Mouse (Mus musculus) liver, postnatal 0 days (tissue): ENCODE results near the gene Olfr1315-ps1. TPM values are rescaled to one million over a fixed set of nuclear protein-coding genes. Genes with fewer than 3 reads are reported as not detected.

ENCODE experiments used
- ATAC-seq: fragments of 200-750 bp; cut with Nextera tagmentation; 2 replicates; pipeline ENCODE4 v1.8.0; 2017; ENCODE audit warnings: mild to moderate bottlenecking, moderate library complexity
- DNase-seq: peaks from one replicate; pipeline ENCODE4 v3.0.0-alpha.2; 2016
- H3K27ac ChIP-seq: fragments of 300-500 bp; sonication (generic); 2 replicates; pipeline ENCODE4 v1.5.1; 2014; ENCODE audit warnings: antibody characterized with exemption, moderate library complexity, mild to moderate bottlenecking, low read depth
- H3K27me3 ChIP-seq: fragments of 300-500 bp; sonication (generic); 2 replicates; pipeline ENCODE4 v1.6.1; 2014; ENCODE audit warnings: low read length, control low read depth, mixed read lengths; ENCODE audit not compliant: insufficient read depth
- H3K36me3 ChIP-seq: fragments of 300-500 bp; sonication (generic); replicated peaks from 2 replicates; pipeline ENCODE4 v1.6.1; 2014; ENCODE audit warnings: mild to moderate bottlenecking, control low read depth, low read length, moderate library complexity, mixed read lengths; ENCODE audit not compliant: insufficient read depth
- H3K4me1 ChIP-seq: fragments of 300-500 bp; sonication (generic); 2 replicates; pipeline ENCODE4 v1.6.1; 2014; ENCODE audit warnings: antibody characterized with exemption, mild to moderate bottlenecking, control low read depth; ENCODE audit not compliant: insufficient read depth
- H3K4me2 ChIP-seq: fragments of 300-500 bp; sonication (generic); 2 replicates; pipeline ENCODE4 v1.6.1; 2014; ENCODE audit warnings: low read depth, mild to moderate bottlenecking, low read length, moderate library complexity, mixed read lengths
- H3K4me3 ChIP-seq: fragments of 300-500 bp; sonication (generic); 2 replicates; pipeline ENCODE4 v1.5.1; 2014; ENCODE audit warnings: low read depth, low read length
- H3K9ac ChIP-seq: fragments of 300-500 bp; sonication (generic); replicated peaks from 2 replicates; pipeline ENCODE4 v1.6.1; 2014; ENCODE audit warnings: mild to moderate bottlenecking, moderate library complexity
- H3K9me3 ChIP-seq: fragments of 300-500 bp; sonication (generic); 2 replicates; pipeline ENCODE4 v1.6.1; 2016; ENCODE audit warnings: mild to moderate bottlenecking, control low read depth, low read length, mixed read lengths
- CTCF ChIP-seq: sonication (generic); IDR thresholded peaks from 2 replicates; pipeline ENCODE4 v1.5.1; 2016; ENCODE audit warnings: antibody characterized with exemption, low read depth
- EP300 ChIP-seq: IDR thresholded peaks from 2 replicates; pipeline ENCODE4 v1.6.1; 2016; ENCODE audit warnings: antibody characterized with exemption, low read depth, mild to moderate bottlenecking
- WGBS: fragments of 180-500 bp; shearing (Covaris S2); extraction: QIAGEN DNeasy Blood & Tissue Kit; methylation state at CpG from one replicate; pipeline ENCODE4 v1.1.7; 2014; ENCODE audit not compliant: insufficient replicate concordance; 5-methylcytosine and 5-hydroxymethylcytosine counted together
- polyA plus RNA-seq: library from polyadenylated mRNA; unstranded; fragments of >200 nt; fragmentation: Nextera tagmentation; extraction: Ambion mirVana; gene quantifications from 2 replicates; pipeline ENCODE4 v1.2.1, GENCODE M21; 2015

Olfr1315-ps1 gene
- not detected in 2 replicates for polyA plus RNA-seq

GRCm38 (mm10) chr2:112115340-112115739, at the start of gene Olfr1315-ps1:
Gene Olfr1315-ps1, minus strand, starts transcription at chr2:112115440.
- no peak within 1 kb of the TSS for H3K4me3 ChIP-seq
- WGBS: 49% methylated on average over 1 of the region's 1 CpGs
- H3K4me1 ChIP-seq: no peaks in the 10 kb centered on the region
- no peaks in the 10 kb centered on the region for H3K9me3 ChIP-seq
- H3K27me3 ChIP-seq: no peaks in the 10 kb centered on the region
- no peak within 1 kb of the TSS for H3K4me2 ChIP-seq
- TF ChIP-seq CTCF (no peak), EP300 (no peak)
- no peaks in the 10 kb centered on the region for H3K36me3 ChIP-seq
- no peak for ATAC-seq
- no peak for DNase-seq
- no peak within 1 kb of the TSS for H3K9ac ChIP-seq
- H3K27ac ChIP-seq: no peak within 1 kb of the TSS

- ATAC-seq (no peak), DNase-seq (no peak)
- H3K4me2 ChIP-seq: no peak within 1 kb of the TSS
- H3K36me3 ChIP-seq: no peaks in the 10 kb centered on the region
- H3K9ac ChIP-seq: no peak within 1 kb of the TSS
- H3K9me3 ChIP-seq: no peaks in the 10 kb centered on the region
- no peaks in the 10 kb centered on the region for H3K4me1 ChIP-seq
- H3K4me3 ChIP-seq: no peak within 1 kb of the TSS
- no peaks in the 10 kb centered on the region for H3K27me3 ChIP-seq
- TF ChIP-seq CTCF: no peak
- TF ChIP-seq EP300: no peak
- no peak within 1 kb of the TSS for H3K27ac ChIP-seq
These were observed 38.7 kb upstream of the Olfr1315-ps1 start, which contains the start of gene Olfr1318 for GRCm38 (mm10) chr2:112153898-112154297. Gene Olfr1318, plus strand, starts transcription at chr2:112154198.

- WGBS: 61% methylated on average over 2 of the region's 2 CpGs
- Histone ChIP-seq H3K9me3 (no peaks in the 10 kb centered on the region), H3K4me3 (no peak within 1 kb of the TSS), H3K27ac (no peak within 1 kb of the TSS), H3K36me3 (no peaks in the 10 kb centered on the region), H3K27me3 (no peaks in the 10 kb centered on the region), H3K4me1 (no peaks in the 10 kb centered on the region), H3K4me2 (no peak within 1 kb of the TSS), H3K9ac (no peak within 1 kb of the TSS)
- DNase-seq (no peak), ATAC-seq (no peak)
- TF ChIP-seq EP300 (no peak), CTCF (no peak)
These were observed 24.8 kb upstream of the Olfr1315-ps1 start, which contains the start of gene Olfr1317 for GRCm38 (mm10) chr2:112140029-112140428. Gene Olfr1317, plus strand, starts transcription at chr2:112140329.

GRCm38 (mm10) chr2:112134877-112135276, 19.6 kb upstream of the Olfr1315-ps1 start, which contains the start of gene Olfr1316:
Gene Olfr1316, minus strand, starts transcription at chr2:112134977.
- 76% methylated on average over 2 of the region's 2 CpGs for WGBS
- no peak within 1 kb of the TSS for H3K4me3 ChIP-seq
- no peak within 1 kb of the TSS for H3K27ac ChIP-seq

GRCm38 (mm10) chr2:112096681-112097080, 18.6 kb downstream of the Olfr1315-ps1 start, which contains the start of gene Olfr1314:
Gene Olfr1314, minus strand, starts transcription at chr2:112096781.
- Histone ChIP-seq H3K4me1 (no peaks in the 10 kb centered on the region), H3K27ac (no peak within 1 kb of the TSS), H3K27me3 (no peaks in the 10 kb centered on the region), H3K4me2 (no peak within 1 kb of the TSS), H3K36me3 (no peaks in the 10 kb centered on the region), H3K9ac (no peak within 1 kb of the TSS), H3K9me3 (no peaks in the 10 kb centered on the region), H3K4me3 (no peak within 1 kb of the TSS)
- DNase-seq (no peak), ATAC-seq (no peak)
- TF ChIP-seq EP300 (no peak), CTCF (no peak)

More at GRCm38 (mm10) chr2:112134877-112135276, 19.6 kb upstream of the Olfr1315-ps1 start, which contains the start of gene Olfr1316:
- no peak for ATAC-seq
- no peaks in the 10 kb centered on the region for H3K9me3 ChIP-seq
- no peak within 1 kb of the TSS for H3K9ac ChIP-seq
- TF ChIP-seq EP300 (no peak), CTCF (no peak)
- no peaks in the 10 kb centered on the region for H3K4me1 ChIP-seq
- no peak for DNase-seq
- no peaks in the 10 kb centered on the region for H3K36me3 ChIP-seq
- no peaks in the 10 kb centered on the region for H3K27me3 ChIP-seq
- no peak within 1 kb of the TSS for H3K4me2 ChIP-seq

- H3K9me3 ChIP-seq: no peaks in the 10 kb centered on the region
- H3K4me1 ChIP-seq: no peaks in the 10 kb centered on the region
- DNase-seq: no peak
- H3K4me2 ChIP-seq: no peak within 1 kb of the TSS
- no peak for ATAC-seq
- no peak within 1 kb of the TSS for H3K4me3 ChIP-seq
- TF ChIP-seq EP300 (no peak), CTCF (no peak)
- H3K27ac ChIP-seq: no peak within 1 kb of the TSS
- H3K36me3 ChIP-seq: no peaks in the 10 kb centered on the region
- no peak within 1 kb of the TSS for H3K9ac ChIP-seq
- H3K27me3 ChIP-seq: no peaks in the 10 kb centered on the region
These were observed 37.5 kb downstream of the Olfr1315-ps1 start, which contains the start of gene Olfr1313 for GRCm38 (mm10) chr2:112077743-112078142. Gene Olfr1313, minus strand, starts transcription at chr2:112077843.

Other genes with a start within 250 kb of the Olfr1315-ps1 start
- not detected in 2 replicates for gene Olfr1305, start 238.3 kb downstream of the Olfr1315-ps1 start, polyA plus RNA-seq
- gene Olfr1306, start 199.2 kb downstream of the Olfr1315-ps1 start, polyA plus RNA-seq: not detected in 2 replicates
- not detected in 2 replicates for gene Olfr1307, start 166.0 kb downstream of the Olfr1315-ps1 start, polyA plus RNA-seq
- gene Olfr1308, start 150.5 kb downstream of the Olfr1315-ps1 start, polyA plus RNA-seq: not detected in 2 replicates
- gene Olfr1309, start 125.2 kb downstream of the Olfr1315-ps1 start, polyA plus RNA-seq: not detected in 2 replicates
- not detected in 2 replicates for gene Olfr1310, start 102.7 kb downstream of the Olfr1315-ps1 start, polyA plus RNA-seq
- gene Olfr1311, start 91.0 kb downstream of the Olfr1315-ps1 start, polyA plus RNA-seq: not detected in 2 replicates
- gene Olfr1312, start 65.2 kb downstream of the Olfr1315-ps1 start, polyA plus RNA-seq: not detected in 2 replicates
- not detected in 2 replicates for gene Olfr1313, start 37.6 kb downstream of the Olfr1315-ps1 start, polyA plus RNA-seq
- gene Olfr1314, start 18.7 kb downstream of the Olfr1315-ps1 start, polyA plus RNA-seq: not detected in 2 replicates
- gene Olfr1316, start 19.5 kb upstream of the Olfr1315-ps1 start, polyA plus RNA-seq: not detected in 2 replicates
- gene Olfr1317, start 24.9 kb upstream of the Olfr1315-ps1 start, polyA plus RNA-seq: not detected in 2 replicates
- not detected in 2 replicates for gene Olfr1318, start 38.8 kb upstream of the Olfr1315-ps1 start, polyA plus RNA-seq
- 1.6 and 1.7 TPM in 2 replicates for gene Lpcat4, start 124.0 kb upstream of the Olfr1315-ps1 start, polyA plus RNA-seq
- 0.02 TPM in 1 of 2 replicates, not detected in the other for gene Nutm1, start 143.9 kb upstream of the Olfr1315-ps1 start, polyA plus RNA-seq
- gene Nop10, start 146.5 kb upstream of the Olfr1315-ps1 start, polyA plus RNA-seq: 129 TPM in 2 replicates
- gene Slc12a6, start 150.4 kb upstream of the Olfr1315-ps1 start, polyA plus RNA-seq: 3.7 and 4.1 TPM in 2 replicates
- gene Gm21985, start 150.9 kb upstream of the Olfr1315-ps1 start, polyA plus RNA-seq: not detected in 2 replicates